Mouse (Mus musculus): Measurements from ENCODE around the gene Zfp526. TPM values are rescaled to one million over a fixed set of nuclear protein-coding genes. Genes with fewer than 3 reads are reported as not detected.

Zfp526 gene
- total and polyA plus RNA-seq, 3 experiments = 2.2 to 7.0 (median 6.5) TPM

DNA sequence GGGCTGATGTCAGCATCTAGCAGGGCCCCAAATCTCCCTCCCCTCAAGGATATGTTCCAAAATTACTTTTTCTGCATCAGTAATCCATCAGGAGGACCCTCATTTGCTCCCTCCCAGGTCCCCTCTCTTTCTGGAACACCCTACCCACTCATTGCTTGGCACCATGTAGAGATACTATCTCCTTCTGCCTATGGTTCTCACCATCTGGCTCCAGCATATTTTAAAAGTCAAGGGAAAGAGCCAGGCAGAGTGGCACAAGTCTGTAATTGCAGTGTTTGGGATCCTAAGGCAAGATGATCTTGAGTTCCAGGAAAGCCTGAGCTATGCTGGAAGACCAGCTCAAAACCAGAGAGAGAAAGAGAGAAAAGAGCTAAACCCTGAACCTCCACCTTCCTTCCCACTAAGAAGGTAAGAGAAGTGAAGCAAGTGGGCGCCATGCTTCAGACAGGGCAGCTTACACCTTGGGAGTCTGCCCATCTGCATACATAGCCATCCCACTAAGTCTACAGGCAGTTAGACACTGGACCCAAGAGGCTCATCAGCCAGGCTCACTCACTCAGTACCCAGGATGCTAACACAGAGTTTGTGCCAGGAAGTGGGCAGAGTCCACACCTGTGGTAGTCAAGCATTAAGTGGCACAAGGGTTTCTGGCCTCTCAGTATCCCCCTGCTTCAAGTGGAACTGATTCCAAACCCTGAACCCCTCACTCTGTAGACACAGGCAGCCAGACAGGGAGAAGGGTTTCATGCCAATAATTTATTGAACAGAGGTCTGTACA lies 6.5 kb downstream of the Zfp526 start:
- H3K4me1 ChIP-seq (ENCODE audit: control insufficient read depth in 1 of 2, insufficient read depth in 2 of 2) = peaks cover 4 to 5% of the 10 kb centered on the region in 2 experiments; a peak in 3 of 4 replicates
- TF ChIP-seq POLR2AphosphoS2 (IDR thresholded peaks at IDR 0.05; ENCODE audit: low read depth, low read length) = peak; percentile 48; the same call in 1 of the 2 replicates
- TF ChIP-seq GABPA (IDR thresholded peaks at IDR 0.05; ENCODE audit: insufficient replicate concordance, low read depth, low read length) = no peak
- TF ChIP-seq POLR2A (IDR thresholded peaks at IDR 0.05; ENCODE audit: low read depth, low read length) = peak; percentile 14; the same call in 1 of the 2 replicates
- H3K27me3 ChIP-seq (replicated peaks) = no peaks in the 10 kb centered on the region
- H3K79me2 ChIP-seq (replicated peaks; ENCODE audit: control insufficient read depth, extremely low read depth, insufficient read depth, poor library complexity, severe bottlenecking) = no peaks in the 10 kb centered on the region; the same call in 1 of the 2 replicates
- no peaks in the 10 kb centered on the region for H3K9me3 ChIP-seq (replicated peaks; ENCODE audit: low read length)
- no peak overlapping the region for H3K9ac ChIP-seq (ENCODE audit: insufficient read depth, low read depth)
- DNase-seq (ENCODE audit: extremely low read depth) = no peak
- peaks cover 85 to 97% of the 10 kb centered on the region in 2 experiments for H3K36me3 ChIP-seq (replicated peaks in 1 of 2; ENCODE audit: control insufficient read depth in 1 of 2, insufficient read depth in 1 of 2, low read length in 1 of 2)
- in situ Hi-C loops (cut with MboI; ENCODE audit: low pct_ligation_motif_present, low pct_unique_long_range_greater_than_20kb, low sequenced_read_pairs) = no loop called here
- dilution Hi-C loops (cut with MboI; ENCODE audit: extremely low pct_ligation_motif_present, extremely low pct_unique_long_range_greater_than_20kb, low sequenced_read_pairs) = no loop called here
- no peak overlapping the region for H3K4me3 ChIP-seq (replicated peaks in 1 of 3; ENCODE audit: low read depth in 2 of 3, low read length in 2 of 3, poor library complexity in 1 of 3)
- H3K4me2 ChIP-seq (ENCODE audit: insufficient read depth, low read depth, poor library complexity, severe bottlenecking) = no peak overlapping the region
- H3K27ac ChIP-seq (ENCODE audit: insufficient read depth, low read depth) = no peak overlapping the region

GRCm38 (mm10) chr7:25230690-25231285 lies 9.6 kb downstream of the Zfp526 start:
- 0 out of 2 replicates have a peak overlapping the region, but pooled peaks have one; percentile 13 for H3K27ac ChIP-seq (ENCODE audit: insufficient read depth, low read depth)
- peaks cover 20% of the 10 kb centered on the region for H3K79me2 ChIP-seq (replicated peaks; ENCODE audit: control insufficient read depth, extremely low read depth, insufficient read depth, poor library complexity, severe bottlenecking)
- TF ChIP-seq POLR2A (IDR thresholded peaks at IDR 0.05; ENCODE audit: low read depth, low read length) = peak; percentile 13; the same call in 1 of the 2 replicates
- TF ChIP-seq CTCF (conservative IDR thresholded peaks at IDR 0.05 in 1 of 2, IDR thresholded peaks at IDR 0.05 in 1 of 2; ENCODE audit: low read depth in 2 of 2, low read length in 2 of 2) = no peak
- no peak overlapping the region for H3K4me3 ChIP-seq (replicated peaks in 1 of 3; ENCODE audit: low read depth in 2 of 3, low read length in 2 of 3, poor library complexity in 1 of 3)
- dilution Hi-C loops (cut with MboI; ENCODE audit: extremely low pct_ligation_motif_present, extremely low pct_unique_long_range_greater_than_20kb, low sequenced_read_pairs) = no loop called here
- H3K9me3 ChIP-seq (replicated peaks; ENCODE audit: low read length) = no peaks in the 10 kb centered on the region
- no peaks in the 10 kb centered on the region for H3K27me3 ChIP-seq (replicated peaks)
- H3K36me3 ChIP-seq (replicated peaks in 1 of 2; ENCODE audit: control insufficient read depth in 1 of 2, insufficient read depth in 1 of 2, low read length in 1 of 2) = peaks cover 92 to 98% of the 10 kb centered on the region in 2 experiments
- no peak for DNase-seq (ENCODE audit: extremely low read depth)
- H3K9ac ChIP-seq (ENCODE audit: insufficient read depth, low read depth) = no peak overlapping the region
- H3K4me1 ChIP-seq (ENCODE audit: control insufficient read depth in 1 of 2, insufficient read depth in 2 of 2) = peaks cover 8 to 21% of the 10 kb centered on the region in 2 experiments
- in situ Hi-C loops (cut with MboI; ENCODE audit: low pct_ligation_motif_present, low pct_unique_long_range_greater_than_20kb, low sequenced_read_pairs) = no loop called here
- H3K4me2 ChIP-seq (ENCODE audit: insufficient read depth, low read depth, poor library complexity, severe bottlenecking) = no peak overlapping the region

DNA sequence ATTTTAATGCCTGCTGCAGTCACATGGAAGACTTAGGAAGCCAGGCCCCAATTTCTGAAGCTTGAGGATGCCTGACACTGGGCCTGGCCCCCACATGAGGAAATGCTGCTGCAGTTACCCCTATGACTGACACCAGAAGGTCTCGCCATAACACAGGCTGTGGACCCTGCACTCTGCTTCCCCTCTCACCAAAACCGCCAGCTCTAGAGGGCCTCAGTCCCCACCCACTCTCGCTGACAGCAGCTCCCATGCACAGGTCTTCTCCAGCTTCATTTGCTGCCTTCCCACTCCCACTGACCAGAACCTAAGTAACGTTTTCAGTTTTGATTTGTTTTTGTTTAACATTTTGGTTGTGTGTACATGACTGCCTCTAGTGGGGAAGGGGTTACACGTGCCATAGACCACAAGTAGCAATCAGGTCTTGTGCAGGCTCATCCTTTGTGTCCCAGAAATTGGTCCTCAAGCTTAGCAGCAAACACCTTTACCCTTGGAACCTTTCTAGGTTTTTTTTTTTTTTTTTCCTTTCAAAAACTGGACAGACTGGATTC lies 10.9 kb downstream of the Zfp526 start:
- no peak overlapping the region for H3K4me3 ChIP-seq (replicated peaks in 1 of 3; ENCODE audit: low read depth in 2 of 3, low read length in 2 of 3, poor library complexity in 1 of 3)
- H3K9me3 ChIP-seq (replicated peaks; ENCODE audit: low read length) = no peaks in the 10 kb centered on the region
- TF ChIP-seq MYC (IDR thresholded peaks at IDR 0.05; ENCODE audit: low read depth, low read length) (no peak), SMC3 (IDR thresholded peaks at IDR 0.05; ENCODE audit: low read depth, low read length) (peak; percentile 11; the same call in 1 of the 2 replicates), UBTF (IDR thresholded peaks at IDR 0.05; ENCODE audit: low read depth, low read length) (no peak), POLR2A (IDR thresholded peaks at IDR 0.05; ENCODE audit: low read depth, low read length) (no peak), MEF2A (IDR thresholded peaks at IDR 0.05; ENCODE audit: borderline replicate concordance, low read depth, low read length) (no peak), BHLHE40 (IDR thresholded peaks at IDR 0.05; ENCODE audit: low read depth, low read length) (peak; percentile 42; the same call in 1 of the 2 replicates), TCF12 (IDR thresholded peaks at IDR 0.05; ENCODE audit: low read depth, low read length) (no peak), ZNF384 (IDR thresholded peaks at IDR 0.05; ENCODE audit: low read depth, low read length) (no peak)
- dilution Hi-C loops (cut with MboI; ENCODE audit: extremely low pct_ligation_motif_present, extremely low pct_unique_long_range_greater_than_20kb, low sequenced_read_pairs) (no loop called here), in situ Hi-C loops (cut with MboI; ENCODE audit: low pct_ligation_motif_present, low pct_unique_long_range_greater_than_20kb, low sequenced_read_pairs) (no loop called here)
- H3K27me3 ChIP-seq (replicated peaks) = no peaks in the 10 kb centered on the region
- peaks cover 8 to 31% of the 10 kb centered on the region in 2 experiments for H3K4me1 ChIP-seq (ENCODE audit: control insufficient read depth in 1 of 2, insufficient read depth in 2 of 2)
- peaks cover 78 to 86% of the 10 kb centered on the region in 2 experiments for H3K36me3 ChIP-seq (replicated peaks in 1 of 2; ENCODE audit: control insufficient read depth in 1 of 2, insufficient read depth in 1 of 2, low read length in 1 of 2)
- no peak overlapping the region for H3K4me2 ChIP-seq (ENCODE audit: insufficient read depth, low read depth, poor library complexity, severe bottlenecking)
- no peak for DNase-seq (ENCODE audit: extremely low read depth)
- peaks cover 34% of the 10 kb centered on the region for H3K79me2 ChIP-seq (replicated peaks; ENCODE audit: control insufficient read depth, extremely low read depth, insufficient read depth, poor library complexity, severe bottlenecking)
- no peak overlapping the region for H3K9ac ChIP-seq (ENCODE audit: insufficient read depth, low read depth)
- H3K27ac ChIP-seq (ENCODE audit: insufficient read depth, low read depth) = no peak overlapping the region
